Mouse (Mus musculus): ENCODE results near the gene Olfr1449. TPM values are rescaled to one million over a fixed set of nuclear protein-coding genes. Genes with fewer than 3 reads are reported as not detected.

The Olfr1449 gene
- total RNA-seq (2012; rRNA removed) = not detected in 2 replicates

DNA sequence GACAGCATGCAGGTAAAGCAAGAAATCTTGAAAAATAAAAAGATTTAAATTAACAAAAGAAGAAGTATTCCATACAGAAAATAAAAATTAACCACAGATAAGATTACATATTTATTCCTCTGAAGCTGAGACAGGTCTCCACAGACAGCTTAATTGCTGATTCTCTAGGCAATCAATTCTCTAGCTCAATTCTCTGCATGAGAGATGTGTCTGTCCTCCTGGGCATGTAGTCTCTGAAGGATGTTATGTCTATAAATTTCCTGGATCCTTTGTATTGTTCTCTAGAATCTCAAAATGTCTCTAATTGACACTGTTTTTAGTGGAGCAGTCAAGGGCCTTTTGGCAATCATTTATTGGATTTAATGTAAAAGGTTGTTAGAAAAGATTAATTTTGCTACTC lies at the start of gene Olfr1449:
Gene Olfr1449 (plus strand): TSS at position 301 of the 400 bp plus-strand sequence.
- H3K36me3 ChIP-seq (ENCODE audit: control insufficient read depth, insufficient read depth, low read length, poor library complexity, severe bottlenecking) = no peaks in the 10 kb centered on the region
- in situ Hi-C loops (cut with MboI; ENCODE audit: low sequenced_read_pairs in 2 of 2, unreplicated experiment in 2 of 2) = no loop called here
- H3K9ac ChIP-seq (ENCODE audit: insufficient read depth, low read depth, low read length, poor library complexity, severe bottlenecking) = no peak within 1 kb of the TSS
- no peaks in the 10 kb centered on the region for H3K4me1 ChIP-seq (ENCODE audit: control insufficient read depth in 2 of 2, insufficient read depth in 2 of 2, low read length in 2 of 2, poor library complexity in 1 of 2)
- H3K9me3 ChIP-seq (ENCODE audit: control insufficient read depth, insufficient read depth, low read depth, low read length) = no peaks in the 10 kb centered on the region
- no peak for TF ChIP-seq ZNF384 (IDR thresholded peaks at IDR 0.05; ENCODE audit: low read depth, low read length)
- TF ChIP-seq ZC3H11A (IDR thresholded peaks at IDR 0.05; ENCODE audit: borderline replicate concordance, low read depth, low read length) = no peak
- no peak for TF ChIP-seq CHD2 (IDR thresholded peaks at IDR 0.05; ENCODE audit: low read depth, low read length)
- no peak for TF ChIP-seq MAFK (IDR thresholded peaks at IDR 0.05; ENCODE audit: insufficient read depth, low read depth, low read length)
- TF ChIP-seq HCFC1 (IDR thresholded peaks at IDR 0.05; ENCODE audit: borderline replicate concordance, insufficient read depth, low read length) = no peak
- no peak within 1 kb of the TSS for H3K27ac ChIP-seq (ENCODE audit: insufficient read depth, low read depth, low read length, poor library complexity, severe bottlenecking)
- DNase-seq (ENCODE audit: low read depth, low spot score) = no peak
- H3K4me3 ChIP-seq (ENCODE audit: insufficient read depth in 1 of 2, low read depth in 1 of 2, low read length in 2 of 2, poor library complexity in 1 of 2, severe bottlenecking in 1 of 2) = no peak within 1 kb of the TSS

DNA sequence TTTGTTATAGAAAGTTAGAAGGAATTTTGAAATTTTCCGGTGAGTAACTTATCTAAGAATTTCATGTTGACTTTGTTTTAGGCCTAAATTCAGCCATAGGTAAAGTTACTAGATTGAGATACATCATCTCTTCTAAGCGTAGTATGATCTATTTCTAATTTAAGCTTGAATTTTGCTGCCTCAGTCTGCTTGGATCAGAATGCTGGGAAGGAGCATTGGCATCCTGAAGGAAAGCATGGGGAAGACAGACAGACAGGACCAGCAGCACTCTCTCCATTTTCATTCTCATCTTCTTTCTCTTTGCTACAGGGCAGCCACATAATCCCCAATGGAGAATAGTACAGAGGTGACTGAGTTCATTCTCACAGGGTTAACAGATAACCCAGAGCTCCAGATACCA lies 47.1 kb upstream of the Olfr1449 start, which contains the start of gene Olfr1445:
Gene Olfr1445 (plus strand): TSS at position 301 of the 400 bp plus-strand sequence.
- DNase-seq (ENCODE audit: low read depth, low spot score) = no peak
- Histone ChIP-seq H3K9me3 (ENCODE audit: control insufficient read depth, insufficient read depth, low read depth, low read length) (no peaks in the 10 kb centered on the region), H3K4me1 (ENCODE audit: control insufficient read depth in 2 of 2, insufficient read depth in 2 of 2, low read length in 2 of 2, poor library complexity in 1 of 2) (no peaks in the 10 kb centered on the region), H3K9ac (ENCODE audit: insufficient read depth, low read depth, low read length, poor library complexity, severe bottlenecking) (no peak within 1 kb of the TSS), H3K4me3 (ENCODE audit: insufficient read depth in 1 of 2, low read depth in 1 of 2, low read length in 2 of 2, poor library complexity in 1 of 2, severe bottlenecking in 1 of 2) (no peak within 1 kb of the TSS), H3K36me3 (ENCODE audit: control insufficient read depth, insufficient read depth, low read length, poor library complexity, severe bottlenecking) (no peaks in the 10 kb centered on the region), H3K27ac (ENCODE audit: insufficient read depth, low read depth, low read length, poor library complexity, severe bottlenecking) (no peak within 1 kb of the TSS)
- in situ Hi-C loops (cut with MboI; ENCODE audit: low sequenced_read_pairs in 2 of 2, unreplicated experiment in 2 of 2) = no loop called here
- TF ChIP-seq ZNF384 (IDR thresholded peaks at IDR 0.05; ENCODE audit: low read depth, low read length) (no peak), HCFC1 (IDR thresholded peaks at IDR 0.05; ENCODE audit: borderline replicate concordance, insufficient read depth, low read length) (no peak), ZC3H11A (IDR thresholded peaks at IDR 0.05; ENCODE audit: borderline replicate concordance, low read depth, low read length) (no peak), MAFK (IDR thresholded peaks at IDR 0.05; ENCODE audit: insufficient read depth, low read depth, low read length) (no peak), CHD2 (IDR thresholded peaks at IDR 0.05; ENCODE audit: low read depth, low read length) (no peak)

DNA sequence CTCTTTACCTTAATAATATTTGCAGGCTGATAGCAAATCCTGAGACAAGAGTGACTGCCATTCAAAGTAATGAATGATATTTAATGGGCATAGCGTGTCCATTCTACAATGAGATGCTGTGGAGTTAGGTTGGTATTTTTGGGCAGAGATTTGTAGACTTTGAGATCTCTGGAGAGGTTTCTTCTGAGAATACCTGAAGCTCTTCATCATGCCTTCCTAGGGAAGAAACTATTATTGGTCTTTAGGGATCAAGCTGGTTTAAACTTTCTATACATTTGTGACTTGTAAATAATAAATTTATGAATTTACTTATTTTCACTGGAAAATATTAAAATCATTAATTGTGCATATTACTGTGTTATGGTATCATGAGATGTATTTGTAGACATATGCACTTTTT lies 37.2 kb upstream of the Olfr1449 start, which contains the start of gene Olfr1446:
Gene Olfr1446 (minus strand): TSS at position 101 of the 400 bp plus-strand sequence.
- no peak for TF ChIP-seq MAFK (IDR thresholded peaks at IDR 0.05; ENCODE audit: insufficient read depth, low read depth, low read length)
- no peak for TF ChIP-seq ZNF384 (IDR thresholded peaks at IDR 0.05; ENCODE audit: low read depth, low read length)
- no peak for TF ChIP-seq HCFC1 (IDR thresholded peaks at IDR 0.05; ENCODE audit: borderline replicate concordance, insufficient read depth, low read length)
- TF ChIP-seq ZC3H11A (IDR thresholded peaks at IDR 0.05; ENCODE audit: borderline replicate concordance, low read depth, low read length) = no peak
- TF ChIP-seq CHD2 (IDR thresholded peaks at IDR 0.05; ENCODE audit: low read depth, low read length) = no peak
- H3K4me1 ChIP-seq (ENCODE audit: control insufficient read depth in 2 of 2, insufficient read depth in 2 of 2, low read length in 2 of 2, poor library complexity in 1 of 2) = no peaks in the 10 kb centered on the region
- no peaks in the 10 kb centered on the region for H3K9me3 ChIP-seq (ENCODE audit: control insufficient read depth, insufficient read depth, low read depth, low read length)
- in situ Hi-C loops (cut with MboI; ENCODE audit: low sequenced_read_pairs in 2 of 2, unreplicated experiment in 2 of 2) = no loop called here
- no peak within 1 kb of the TSS for H3K27ac ChIP-seq (ENCODE audit: insufficient read depth, low read depth, low read length, poor library complexity, severe bottlenecking)
- H3K4me3 ChIP-seq (ENCODE audit: insufficient read depth in 1 of 2, low read depth in 1 of 2, low read length in 2 of 2, poor library complexity in 1 of 2, severe bottlenecking in 1 of 2) = no peak within 1 kb of the TSS
- no peak within 1 kb of the TSS for H3K9ac ChIP-seq (ENCODE audit: insufficient read depth, low read depth, low read length, poor library complexity, severe bottlenecking)
- no peaks in the 10 kb centered on the region for H3K36me3 ChIP-seq (ENCODE audit: control insufficient read depth, insufficient read depth, low read length, poor library complexity, severe bottlenecking)
- DNase-seq (ENCODE audit: low read depth, low spot score) = no peak

DNA sequence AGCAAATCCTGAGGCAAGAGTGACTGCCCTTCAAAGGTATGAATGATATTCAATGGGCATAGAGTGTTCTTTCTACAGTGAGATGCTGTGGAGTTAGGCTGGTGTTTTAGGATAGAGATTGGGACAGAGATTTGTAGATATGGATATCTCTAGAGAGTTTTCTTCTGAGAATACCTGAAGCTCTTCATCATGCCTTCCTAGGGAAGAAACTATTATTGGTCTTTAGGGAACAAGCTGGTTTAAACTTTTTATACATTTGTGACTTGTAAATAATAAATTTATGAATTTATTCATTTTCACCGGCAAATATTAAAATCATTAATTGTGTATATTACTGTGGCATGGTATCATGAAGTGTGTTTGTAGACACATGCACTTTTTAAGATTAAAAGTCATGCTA lies 27.0 kb upstream of the Olfr1449 start, which contains the start of gene Olfr1447:
Gene Olfr1447 (minus strand): TSS at position 101 of the 400 bp plus-strand sequence.
- H3K9ac ChIP-seq (ENCODE audit: insufficient read depth, low read depth, low read length, poor library complexity, severe bottlenecking) = no peak within 1 kb of the TSS
- no peaks in the 10 kb centered on the region for H3K9me3 ChIP-seq (ENCODE audit: control insufficient read depth, insufficient read depth, low read depth, low read length)
- in situ Hi-C loops (cut with MboI; ENCODE audit: low sequenced_read_pairs in 2 of 2, unreplicated experiment in 2 of 2) = no loop called here
- no peak within 1 kb of the TSS for H3K27ac ChIP-seq (ENCODE audit: insufficient read depth, low read depth, low read length, poor library complexity, severe bottlenecking)
- no peak for DNase-seq (ENCODE audit: low read depth, low spot score)
- no peak within 1 kb of the TSS for H3K4me3 ChIP-seq (ENCODE audit: insufficient read depth in 1 of 2, low read depth in 1 of 2, low read length in 2 of 2, poor library complexity in 1 of 2, severe bottlenecking in 1 of 2)
- no peaks in the 10 kb centered on the region for H3K4me1 ChIP-seq (ENCODE audit: control insufficient read depth in 2 of 2, insufficient read depth in 2 of 2, low read length in 2 of 2, poor library complexity in 1 of 2)
- H3K36me3 ChIP-seq (ENCODE audit: control insufficient read depth, insufficient read depth, low read length, poor library complexity, severe bottlenecking) = no peaks in the 10 kb centered on the region
- TF ChIP-seq ZC3H11A (IDR thresholded peaks at IDR 0.05; ENCODE audit: borderline replicate concordance, low read depth, low read length) (no peak), ZNF384 (IDR thresholded peaks at IDR 0.05; ENCODE audit: low read depth, low read length) (no peak), CHD2 (IDR thresholded peaks at IDR 0.05; ENCODE audit: low read depth, low read length) (no peak), MAFK (IDR thresholded peaks at IDR 0.05; ENCODE audit: insufficient read depth, low read depth, low read length) (no peak), HCFC1 (IDR thresholded peaks at IDR 0.05; ENCODE audit: borderline replicate concordance, insufficient read depth, low read length) (no peak)
